Mouse (Mus musculus) adrenal gland, postnatal 14 days (tissue): ENCODE measurements around the gene Ubl4a. TPM values are rescaled to one million over a fixed set of nuclear protein-coding genes. Genes with fewer than 3 reads are reported as not detected.

Experiments used
- microRNA-seq, 2 experiments: library from miRNA; unstranded; fragments of <30 nt; microRNA quantifications; one replicate each; pipeline ENCODE4 v1.2.0; 2021
- total RNA-seq: library from RNA; stranded (reverse); gene quantifications from 2 replicates; pipeline ENCODE4 v1.2.3, GENCODE M21; 2021

Gene Ubl4a
- total RNA-seq, 1 experiment from 2014 or later = 51.5 TPM

Small RNAs within 50 kb of the gene (microRNA-seq; reads per million reads assigned to microRNA genes)
- 0 to 0.38 reads per million in 2 experiments for gene Mir7092

Other genes starting within 250 kb of the Ubl4a start
- gene Opn1mw, start 245.8 kb downstream of the Ubl4a start, total RNA-seq = not detected in 2 replicates
- gene Mecp2, start 237.9 kb downstream of the Ubl4a start, total RNA-seq = 31.6 and 36.4 TPM in 2 replicates
- not detected in 2 replicates for gene Tex28, start 205.4 kb downstream of the Ubl4a start, total RNA-seq
- not detected in 2 replicates for gene Tktl1, start 196.0 kb downstream of the Ubl4a start, total RNA-seq
- 138 and 176 TPM in 2 replicates for gene Flna, start 123.4 kb downstream of the Ubl4a start, total RNA-seq
- 56.8 and 67.7 TPM in 2 replicates for gene Emd, start 118.5 kb downstream of the Ubl4a start, total RNA-seq
- 289 and 296 TPM in 2 replicates for gene Rpl10, start 102.4 kb downstream of the Ubl4a start, total RNA-seq
- 61.6 and 72.0 TPM in 2 replicates for gene Taz, start 91.3 kb downstream of the Ubl4a start, total RNA-seq
- 9.0 and 12.7 TPM in 2 replicates for gene Dnase1l1, start 90.9 kb downstream of the Ubl4a start, total RNA-seq
- 150 and 155 TPM in 2 replicates for gene Atp6ap1, start 76.1 kb downstream of the Ubl4a start, total RNA-seq
- 150 and 180 TPM in 2 replicates for gene Gdi1, start 68.2 kb downstream of the Ubl4a start, total RNA-seq
- gene Fam50a, start 60.2 kb downstream of the Ubl4a start, total RNA-seq = 53.1 and 56.0 TPM in 2 replicates
- 7.7 and 9.0 TPM in 2 replicates for gene Plxna3, start 44.2 kb downstream of the Ubl4a start, total RNA-seq
- gene Lage3, start 19.6 kb downstream of the Ubl4a start, total RNA-seq = 54.2 and 55.1 TPM in 2 replicates
- 18.9 and 21.5 TPM in 2 replicates for gene Slc10a3, start 131 bp upstream of the Ubl4a start, total RNA-seq
- 26.6 and 29.7 TPM in 2 replicates for gene Fam3a, start 20.1 kb upstream of the Ubl4a start, total RNA-seq
- 56.3 and 56.5 TPM in 2 replicates for gene Ikbkg, start 20.1 kb upstream of the Ubl4a start, total RNA-seq
- gene G6pdx, start 56.0 kb upstream of the Ubl4a start, total RNA-seq = 105 and 114 TPM in 2 replicates
- not detected in 2 replicates for gene Gm6880, start 108.2 kb upstream of the Ubl4a start, total RNA-seq
- not detected in 2 replicates for gene Olfr1326-ps1, start 201.7 kb upstream of the Ubl4a start, total RNA-seq
- not detected in 2 replicates for gene Olfr1325, start 219.5 kb upstream of the Ubl4a start, total RNA-seq